Mouse (Mus musculus): ENCODE data around the gene Ppp2r5e.

GRCm38 (mm10) chr12:75615556-75615955, 19.5 kb upstream of the Ppp2r5e start:
- TF ChIP-seq POLR2A (IDR thresholded peaks at IDR 0.05; ENCODE audit: borderline replicate concordance, control insufficient read depth, low read depth, low read length): no peak
- TF ChIP-seq CTCF (IDR thresholded peaks at IDR 0.05; ENCODE audit: control insufficient read depth, insufficient read depth, low read length): no peak

Measured in bone marrow, adult 2 months (tissue).